Mouse (Mus musculus) R1 (cell line): ENCODE data around the gene Akt3.

Source experiments
- DNase-seq: peaks from one replicate; pipeline ENCODE4 v3.0.0-alpha.2; 2018; ENCODE audit warnings: low read depth, low spot score

Gene Akt3

DNA sequence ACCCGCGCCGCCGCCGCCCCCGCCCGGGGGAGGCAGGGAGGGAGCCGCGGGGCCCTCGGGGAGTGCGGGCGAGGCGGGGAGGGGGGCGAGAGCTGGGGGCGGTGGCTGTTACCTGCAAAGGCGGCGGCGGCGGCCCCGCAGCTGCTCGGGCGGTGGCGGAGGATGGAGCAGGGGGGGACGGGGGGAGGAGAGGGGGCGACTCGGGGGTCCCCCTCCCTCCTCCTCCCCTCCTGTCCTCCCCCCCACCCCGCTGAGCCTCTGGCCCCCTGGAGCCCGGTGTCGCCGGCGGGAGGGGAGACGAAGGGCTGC is at the start of gene Akt3:
Gene Akt3 (minus strand): TSS at position 170 of the 309 bp plus-strand sequence.
- DNase-seq = peak; percentile 54

DNA sequence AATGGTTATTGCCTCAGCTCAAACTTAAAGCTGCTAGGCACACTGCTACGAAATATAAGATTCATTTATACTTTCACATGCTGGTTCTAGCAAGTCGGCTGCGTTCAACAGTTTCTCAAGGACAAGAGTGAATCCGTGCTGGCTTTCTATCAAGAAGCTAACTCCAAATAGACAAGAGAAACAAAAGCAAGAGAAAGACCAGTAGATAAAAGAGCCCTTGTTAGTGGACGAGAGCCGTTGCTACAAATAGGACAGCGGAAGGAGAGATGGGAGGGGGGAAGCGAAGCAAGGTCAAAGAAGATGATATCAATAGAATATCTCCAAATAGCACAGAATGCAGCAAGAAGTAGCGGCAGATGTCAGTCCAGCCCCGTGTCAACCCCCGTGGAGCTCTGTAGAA is 49.5 kb upstream of the Akt3 start:
- DNase-seq = no peak

DNA sequence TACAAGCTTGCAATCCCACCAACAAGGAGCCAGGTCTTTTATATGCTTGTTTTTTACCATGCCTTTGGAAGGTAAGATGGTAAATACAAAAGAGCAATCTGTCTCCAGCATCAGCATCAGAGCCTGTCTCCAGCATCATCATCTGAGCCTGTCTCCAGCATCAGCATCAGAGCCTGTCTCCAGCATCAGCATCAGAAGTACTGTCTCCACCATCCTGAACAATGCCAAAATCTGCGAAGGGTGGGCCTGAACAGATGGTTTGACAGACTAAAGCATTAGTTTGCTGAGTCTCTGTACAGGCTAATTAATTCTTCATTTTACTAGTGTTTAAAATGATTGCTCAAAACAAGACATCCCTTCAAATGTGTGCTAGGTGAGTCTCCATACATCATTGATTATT is 40.2 kb upstream of the Akt3 start:
- DNase-seq = no peak

DNA sequence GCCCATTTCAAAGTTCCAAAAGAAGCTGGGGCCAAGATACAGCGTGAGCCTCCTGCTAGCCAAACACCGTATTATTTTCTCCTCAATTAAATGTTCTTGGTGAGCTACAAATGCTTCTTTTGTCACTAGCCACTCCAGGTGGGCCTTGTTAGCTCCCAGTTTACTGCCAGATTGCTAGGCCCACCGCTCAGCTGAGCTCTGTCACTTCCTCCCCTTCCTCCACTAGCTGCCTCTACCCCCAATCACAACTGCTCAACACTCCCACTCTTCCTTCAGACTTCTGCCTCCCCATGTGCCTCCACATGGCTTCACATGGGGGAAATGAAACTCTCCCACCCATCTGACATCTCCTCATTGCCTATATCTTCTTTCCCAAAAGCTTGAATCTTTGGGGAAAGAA is 28.8 kb upstream of the Akt3 start:
- DNase-seq = no peak

DNA sequence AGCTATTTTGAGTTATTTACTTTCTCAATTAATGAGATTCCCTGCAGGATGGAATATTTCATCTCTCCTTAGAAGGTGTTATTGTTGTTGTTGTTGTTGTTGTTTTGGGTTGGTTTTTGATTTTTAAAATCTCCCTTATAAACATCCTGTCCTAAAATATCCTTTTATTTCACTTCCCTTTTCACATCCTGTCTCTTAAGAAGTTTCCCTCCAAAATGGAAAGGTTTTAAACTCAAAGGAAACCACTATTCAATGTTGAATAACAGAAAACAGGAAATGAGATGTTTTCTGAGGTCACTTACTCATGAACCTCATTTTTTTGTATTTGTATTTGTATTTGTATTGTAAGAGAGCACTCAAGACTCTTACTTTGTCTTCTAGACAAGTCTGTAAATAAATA is 23.9 kb upstream of the Akt3 start:
- no peak for DNase-seq

DNA sequence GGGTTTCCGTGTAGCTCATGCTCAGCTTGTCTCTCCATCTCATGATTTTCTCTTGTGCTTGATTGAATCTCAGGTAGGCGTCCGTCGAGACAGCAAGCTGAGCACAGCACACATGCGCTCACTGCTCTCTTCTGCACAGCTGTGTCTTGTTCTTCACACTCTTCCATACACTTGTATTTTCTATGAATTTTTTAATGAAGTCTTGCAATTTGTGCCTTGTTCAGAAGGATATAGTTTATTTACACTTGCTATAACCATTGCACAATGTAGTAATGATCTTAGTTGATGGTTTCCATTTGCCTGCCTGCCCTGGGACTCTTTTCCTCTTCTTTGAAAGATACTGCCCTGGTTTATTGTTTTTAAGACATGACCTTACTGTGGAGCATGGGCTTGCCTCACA is 19.4 kb upstream of the Akt3 start:
- no peak for DNase-seq

DNA sequence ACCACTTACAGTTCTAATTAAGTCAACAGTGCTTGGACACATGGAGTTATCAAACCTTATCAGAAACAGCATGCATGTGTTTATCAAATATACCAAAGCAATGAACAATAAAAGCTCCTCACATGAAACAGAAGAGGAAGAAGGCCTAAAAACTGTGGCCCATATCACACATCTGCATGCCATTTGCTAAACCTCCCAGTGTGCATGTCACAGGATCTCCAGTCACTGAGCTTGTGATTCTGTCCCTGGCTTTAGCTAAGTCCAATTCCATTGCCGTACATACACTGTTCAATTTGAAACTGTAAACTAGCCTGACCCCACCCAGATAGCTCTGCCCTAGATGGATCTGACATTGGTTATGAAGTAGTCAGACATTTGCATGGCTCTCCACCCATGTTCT is 9.6 kb upstream of the Akt3 start:
- DNase-seq = no peak

DNA sequence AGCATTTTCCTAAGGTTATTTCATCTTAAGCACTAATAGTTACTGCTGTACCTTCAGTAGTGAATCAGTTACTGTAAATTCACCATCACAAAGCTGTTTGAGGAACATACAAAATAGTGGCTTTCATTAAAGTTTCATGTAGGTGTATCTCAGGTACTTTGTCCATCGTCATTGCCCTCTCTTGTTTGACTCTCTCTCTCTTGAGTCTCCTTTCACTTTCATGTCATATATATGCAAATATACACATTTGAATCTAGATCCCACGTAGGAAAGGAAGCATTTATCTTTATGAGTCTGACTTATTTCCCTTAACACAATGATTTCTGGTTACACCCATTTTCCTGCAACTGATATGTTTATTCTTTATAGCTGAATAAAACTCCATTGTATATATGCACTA is 4.9 kb upstream of the Akt3 start:
- DNase-seq = no peak

DNA sequence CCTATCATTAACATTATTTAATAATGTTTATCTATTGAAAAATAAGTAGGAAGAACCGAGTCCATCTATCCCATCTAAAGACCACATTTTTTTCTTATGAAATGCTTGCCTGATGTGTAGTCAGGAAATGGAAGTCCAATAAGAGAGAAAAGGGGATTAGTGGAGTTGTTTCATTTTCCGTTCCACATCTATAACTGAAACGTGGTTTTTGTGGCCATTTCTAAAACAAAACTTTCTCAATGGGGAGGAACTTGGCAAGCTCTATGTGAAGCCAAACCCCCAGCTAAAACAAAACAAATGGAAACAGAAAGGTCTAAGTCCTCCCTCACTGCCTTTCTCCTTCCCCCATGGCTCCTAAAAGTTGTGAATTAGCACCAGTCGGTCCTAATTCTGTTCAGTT is 2.8 kb upstream of the Akt3 start:
- no peak for DNase-seq

DNA sequence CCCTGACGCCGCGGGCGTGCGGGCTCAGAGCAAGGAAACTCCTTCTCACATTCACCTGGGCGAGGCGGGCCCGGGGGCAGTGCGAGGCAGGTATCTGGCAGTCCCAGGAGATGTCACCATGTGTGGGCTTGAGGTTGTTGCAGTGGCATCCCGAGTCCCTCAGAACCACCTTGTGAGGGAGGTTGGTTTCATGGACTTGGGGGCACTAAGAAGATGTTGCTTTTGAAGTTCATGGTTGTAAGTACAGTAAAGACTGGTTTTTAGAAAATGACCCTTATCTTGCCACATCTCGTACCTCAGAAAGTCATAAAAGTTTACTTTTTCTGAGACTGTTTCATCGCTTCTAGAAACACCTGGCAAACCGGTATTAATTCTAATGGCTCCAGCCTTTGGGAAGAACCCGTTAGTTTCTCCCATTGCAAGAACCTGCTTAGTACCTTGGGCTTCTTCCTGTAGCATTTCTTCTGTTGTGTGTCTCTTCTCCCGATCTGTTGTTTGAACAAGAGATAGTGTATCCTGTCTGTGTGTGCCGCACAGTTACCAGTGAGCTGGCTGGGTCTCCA is 1.1 kb upstream of the Akt3 start:
- DNase-seq = no peak

DNA sequence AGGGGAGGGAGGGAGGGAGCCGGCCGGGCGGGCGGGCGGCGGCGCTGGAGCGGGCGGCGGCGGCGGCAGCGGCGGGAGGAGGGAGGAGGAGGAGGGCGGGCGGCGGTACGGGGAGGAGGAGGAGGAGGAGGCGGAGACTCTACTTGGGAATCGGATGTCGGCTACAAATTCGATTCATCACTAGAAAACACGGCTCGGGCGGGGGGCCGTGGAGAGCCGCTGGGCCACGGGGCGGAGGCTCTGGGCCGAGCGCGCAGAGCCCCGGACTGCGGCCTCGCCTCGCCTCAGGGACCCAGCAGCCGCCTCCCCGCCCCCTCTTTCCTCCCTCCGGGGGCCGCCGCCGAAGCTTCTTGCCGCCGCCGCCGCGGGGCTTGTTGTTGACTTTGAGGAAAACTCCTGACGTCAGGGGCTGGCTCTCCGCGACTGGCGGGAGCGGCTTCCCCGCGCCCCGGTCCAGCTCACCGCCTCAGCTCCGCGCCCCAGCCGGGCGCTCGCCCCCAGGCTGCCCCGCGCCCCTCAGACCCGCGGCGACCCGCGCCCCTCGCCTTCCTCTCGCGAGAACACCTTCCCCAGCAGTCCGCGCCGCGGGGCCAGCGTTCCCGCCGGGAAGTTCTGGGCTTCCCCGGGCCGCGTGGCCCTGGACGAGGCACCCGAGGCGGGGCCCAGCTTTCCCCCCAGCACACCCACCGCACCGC is 487 bp upstream of the Akt3 start:
- peak; percentile 82 for DNase-seq

DNA sequence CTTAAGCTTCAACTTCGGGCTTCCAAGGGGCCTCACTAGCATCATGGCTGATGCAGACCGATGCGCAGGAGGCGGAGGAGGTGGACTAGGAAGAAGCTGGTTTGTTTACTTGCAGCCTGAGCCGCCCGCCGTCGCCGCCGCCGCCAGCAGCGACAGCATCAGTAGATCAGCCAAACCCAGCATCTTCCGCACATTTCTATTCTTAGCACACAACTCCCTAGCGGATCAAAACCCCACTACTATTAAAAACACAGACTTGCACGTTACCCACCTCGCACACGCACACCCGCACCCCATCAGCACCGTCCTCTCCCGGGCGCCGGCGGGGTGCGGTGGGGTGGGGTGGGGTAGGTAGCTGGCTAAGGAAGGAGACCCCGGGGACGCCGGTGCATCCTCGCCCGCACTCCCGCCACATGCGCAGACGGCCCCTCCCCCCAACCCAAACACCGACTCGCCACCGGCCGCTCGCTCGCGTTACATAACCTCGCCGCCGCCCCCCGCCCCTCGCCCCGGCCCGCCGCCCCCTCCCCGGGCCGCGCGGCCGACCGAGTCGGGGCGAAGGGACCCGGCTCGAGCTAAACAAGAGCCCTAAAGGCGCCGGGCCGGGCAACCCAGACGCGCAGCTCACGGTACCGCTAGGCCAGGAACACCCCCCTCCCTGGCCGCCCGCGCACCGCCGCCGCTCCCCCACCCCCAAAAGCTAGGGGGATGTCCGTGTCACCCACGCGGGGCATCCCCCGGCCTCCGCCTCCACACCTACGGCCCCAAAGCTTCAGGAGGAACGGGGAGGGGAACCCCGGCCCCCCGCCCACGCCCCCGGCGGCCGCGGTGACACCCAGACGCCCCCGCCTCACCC is 597 bp downstream of the Akt3 start:
- DNase-seq = peak; percentile 75

DNA sequence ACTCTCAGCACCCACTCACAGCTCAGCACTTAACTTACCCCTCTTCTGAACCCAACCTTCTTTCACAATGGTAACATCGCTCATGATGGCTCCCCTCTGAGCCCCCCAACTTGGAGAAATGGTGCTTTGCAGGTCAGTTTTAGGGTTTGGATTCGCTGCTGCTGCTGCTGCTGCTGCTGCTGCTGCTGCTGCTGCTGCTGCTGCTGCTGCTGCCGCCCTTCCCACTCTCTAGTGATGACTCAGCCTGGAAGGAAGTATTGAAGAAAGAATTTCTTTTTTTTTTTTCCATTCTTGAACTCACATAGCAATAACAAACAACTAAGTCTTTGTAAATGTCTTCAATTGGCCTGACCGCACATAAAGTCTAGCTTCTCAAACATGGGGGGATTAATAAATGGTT is 9.4 kb downstream of the Akt3 start:
- DNase-seq = no peak

DNA sequence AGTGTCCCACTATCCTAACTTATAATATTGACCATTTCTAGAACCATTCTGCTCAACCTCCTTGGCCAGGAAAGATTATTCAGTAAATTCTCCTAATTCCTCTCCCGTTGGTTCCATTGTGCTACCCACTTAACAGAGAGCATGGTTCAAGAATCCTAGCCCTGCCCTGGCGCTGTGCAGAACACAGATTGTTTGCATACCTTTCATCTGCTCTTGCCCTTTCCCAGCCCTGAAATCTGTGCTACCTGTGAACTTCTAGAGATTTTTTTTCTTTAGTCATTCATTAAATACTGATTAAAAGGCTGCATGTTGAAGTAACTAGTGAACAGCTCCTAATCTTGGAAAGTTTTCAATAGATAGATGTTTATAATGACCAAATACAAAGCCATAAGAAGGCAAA is 19.6 kb downstream of the Akt3 start:
- DNase-seq = no peak

DNA sequence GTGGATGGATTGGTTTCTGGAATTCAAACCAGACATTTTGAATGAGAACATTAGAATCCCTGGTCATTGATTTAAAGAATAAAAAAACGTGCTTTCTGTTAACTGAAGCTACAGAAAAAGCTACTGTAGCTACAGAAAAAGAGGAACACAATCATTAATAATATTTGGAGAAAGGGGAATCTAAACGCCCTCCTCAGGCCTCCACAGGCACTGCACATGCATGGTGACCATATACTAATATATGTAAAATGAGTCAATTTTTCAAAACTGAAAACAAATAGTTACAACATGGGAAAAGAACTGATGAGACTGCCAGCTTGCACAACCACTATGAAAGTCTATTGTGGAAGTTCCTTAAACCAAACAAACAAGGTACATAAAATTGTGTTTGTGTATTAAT is 21.3 kb downstream of the Akt3 start:
- DNase-seq = no peak

DNA sequence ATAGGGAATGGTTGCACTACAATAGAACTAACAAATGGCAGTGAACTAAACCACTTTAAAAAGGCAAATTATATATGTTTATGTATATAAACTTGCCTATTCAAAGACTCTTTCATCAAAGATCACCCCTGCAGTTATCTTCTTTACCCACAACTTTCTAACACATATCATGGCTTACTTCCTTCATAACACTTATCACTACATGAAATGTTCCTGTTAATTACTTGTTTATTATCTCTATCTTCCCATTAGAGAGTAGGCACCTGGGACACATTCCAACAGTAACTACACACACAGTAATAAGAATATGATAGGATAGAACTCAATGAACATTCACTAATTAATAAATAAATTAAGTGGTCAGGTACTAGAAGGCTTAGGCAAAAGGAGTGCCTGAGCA is 21.8 kb downstream of the Akt3 start:
- no peak for DNase-seq

DNA sequence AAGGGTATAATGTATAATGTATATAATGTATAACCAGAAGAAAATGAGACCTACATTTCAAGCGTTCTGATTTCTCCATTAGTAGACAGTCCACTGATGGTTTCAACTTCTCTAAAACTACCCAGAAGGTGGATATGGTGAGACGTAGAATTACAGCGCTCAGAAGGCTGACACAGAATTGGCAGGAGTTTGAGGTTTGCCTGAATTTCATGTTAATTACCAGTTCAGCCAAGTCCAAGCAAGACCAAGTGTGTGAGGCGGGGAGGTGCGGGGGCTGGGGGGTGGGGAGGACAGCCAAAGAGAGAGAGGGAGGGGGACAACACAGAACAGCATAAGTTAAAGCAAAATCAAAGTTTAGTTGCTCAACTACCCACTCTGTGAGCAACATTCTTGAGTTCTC is 23.5 kb downstream of the Akt3 start:
- no peak for DNase-seq

DNA sequence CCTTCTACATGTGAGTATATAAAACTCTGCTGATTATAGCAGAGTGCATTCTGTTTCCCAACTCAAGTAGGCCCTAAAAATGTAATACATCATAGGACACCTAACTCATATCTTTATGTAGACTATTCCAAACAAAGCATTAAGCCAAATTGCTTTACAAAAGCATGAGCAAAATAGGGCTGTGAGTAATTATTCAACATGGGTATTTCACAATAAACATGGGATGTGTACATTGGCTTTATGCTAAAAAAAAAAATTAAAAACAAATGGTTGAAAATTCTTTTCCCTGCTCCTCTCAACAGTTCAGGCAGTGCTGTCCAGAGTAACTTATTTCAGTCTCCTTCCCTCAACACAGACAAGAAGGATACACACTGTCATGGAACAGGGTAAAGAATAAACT is 26.9 kb downstream of the Akt3 start:
- DNase-seq = no peak

DNA sequence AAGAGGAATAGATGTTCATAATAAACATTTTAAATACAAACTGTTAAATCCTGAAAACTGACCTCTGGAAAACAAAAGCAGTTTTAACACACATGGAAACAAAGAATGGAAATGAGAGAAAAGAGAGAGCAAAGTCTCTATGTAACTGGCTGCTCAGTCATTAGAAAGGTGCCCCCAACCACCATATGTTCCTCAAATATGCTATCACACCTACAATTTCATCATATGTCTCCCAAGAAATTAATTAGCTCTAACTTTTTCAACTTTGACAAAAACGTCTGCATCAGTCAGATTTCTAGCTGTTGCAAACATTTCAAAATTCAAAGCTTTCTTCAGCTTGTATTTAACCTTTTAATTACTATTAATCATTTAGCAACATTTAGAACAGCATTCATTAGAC is 59.0 kb downstream of the Akt3 start:
- no peak for DNase-seq

DNA sequence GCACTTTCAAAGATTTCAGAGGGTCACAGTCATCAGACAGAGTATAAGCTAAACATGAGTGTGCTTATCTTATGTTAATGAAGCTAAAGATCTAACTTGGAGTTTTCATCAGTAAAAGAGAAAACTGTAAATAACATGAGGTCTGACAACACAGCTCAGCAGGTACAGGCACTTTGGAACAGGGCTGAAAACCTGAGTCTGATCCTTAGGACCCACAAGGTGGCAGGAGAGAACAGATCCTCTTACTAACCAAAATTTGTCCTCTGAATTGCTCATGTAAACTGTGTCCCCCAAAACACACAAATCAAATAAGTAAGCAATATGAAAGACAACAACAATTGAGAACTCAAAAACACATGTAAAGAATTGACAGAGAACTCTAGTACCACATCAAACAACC is 62.8 kb downstream of the Akt3 start:
- DNase-seq = no peak

DNA sequence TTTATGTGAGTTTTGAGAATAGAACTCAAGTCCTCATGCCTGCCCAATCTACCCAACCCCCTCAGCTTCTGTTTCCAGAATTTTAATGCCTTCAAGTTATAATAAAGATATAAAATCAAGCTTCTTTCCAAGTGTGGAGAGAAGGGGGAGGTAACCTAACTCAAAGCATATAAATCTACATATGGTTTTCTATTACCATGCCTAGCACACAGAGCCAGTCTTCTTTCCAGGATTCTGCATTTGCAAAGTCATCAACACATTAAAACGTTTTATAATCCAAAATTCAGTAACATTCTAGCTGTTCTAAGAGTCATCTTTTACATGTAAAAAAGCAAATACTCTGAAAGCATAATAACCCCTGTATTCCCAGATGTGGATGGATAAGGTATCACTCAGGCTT is 63.7 kb downstream of the Akt3 start:
- no peak for DNase-seq

DNA sequence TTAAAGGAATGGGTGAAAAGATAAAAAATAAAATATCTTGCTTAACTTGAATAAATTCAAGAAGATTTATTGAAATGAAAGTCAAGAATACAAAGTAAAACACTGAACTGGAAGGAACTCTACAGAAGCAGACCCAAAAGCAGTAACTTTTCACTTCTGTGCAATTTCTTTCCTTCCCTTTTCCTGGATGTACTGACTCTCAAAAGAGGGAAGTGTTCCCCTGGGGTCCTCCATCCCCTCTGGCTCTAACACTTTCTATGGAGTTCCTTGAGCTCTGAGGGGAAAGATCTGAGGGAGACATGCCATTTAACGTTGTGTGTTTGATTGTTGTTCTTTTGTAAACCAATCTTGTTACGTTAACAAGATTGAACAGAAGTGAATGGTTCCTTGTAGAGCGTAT is 66.4 kb downstream of the Akt3 start:
- DNase-seq = no peak

DNA sequence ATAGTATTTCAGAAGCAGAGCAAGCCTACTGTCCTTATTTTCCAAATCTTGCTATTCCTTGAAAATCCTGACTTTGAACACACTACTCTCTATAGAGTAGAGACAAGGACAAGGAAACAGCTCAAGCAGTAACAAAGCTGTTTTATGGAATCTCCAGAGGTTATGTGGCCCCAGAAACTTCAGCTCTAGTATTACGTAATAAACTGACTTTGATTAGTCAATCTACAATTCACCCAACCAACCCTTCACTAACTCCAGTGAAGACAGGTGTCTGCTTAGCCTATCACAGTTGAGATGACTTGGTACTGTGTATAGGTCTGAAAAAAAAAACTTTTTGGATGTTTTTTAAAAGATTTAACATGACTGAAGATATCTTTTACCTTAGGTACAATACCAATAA is 67.6 kb downstream of the Akt3 start:
- no peak for DNase-seq
